ENCODE assay signal across 22 mouse cellular contexts in genomic region chr3:19824904-19825303, GRCm38 (mm10).
A peak's percentile ranks its signal among the peaks of the same experiment; 100 is the strongest.
DNase-seq lines count a peak whose midpoint lies in the region; ATAC-seq lines count a peak whose summit lies in the region.
"Had no signal": no experiment of that assay in that cellular context is flagged by ENCODE, and none has a peak within 500 bp of the region (broad histone marks: within the 10 kb centered on the region; RNA-seq: fewer than 3 reads in every experiment).

No protein-coding gene starts in this region.

- no peaks in the 10 kb centered on the region; the same call in 1 of the 2 replicates for H3K4me1 ChIP-seq in forebrain, embryonic 10.5 days

- no peak overlapping the region for H3K4me3 ChIP-seq in forebrain, embryonic 10.5 days

- H3K9me3 ChIP-seq in forebrain, embryonic 10.5 days = no peaks in the 10 kb centered on the region
- H3K9me3 ChIP-seq: G1E had no signal

- H3K27ac ChIP-seq in forebrain, embryonic 10.5 days = no peak overlapping the region

- no peaks in the 10 kb centered on the region for H3K27me3 ChIP-seq in forebrain, embryonic 10.5 days (ENCODE audit: poor library complexity, severe bottlenecking)
- H3K27me3 ChIP-seq: CH12.LX had no signal

- peak; percentile 91 for ATAC-seq in frontal cortex, adult (ENCODE audit: low TSS enrichment)
- ATAC-seq: activated CD4-positive, CD25-positive, alpha-beta regulatory T cell, adult 4 months; CD4-positive, CD25-positive, alpha-beta regulatory T cell, adult 4 months; Patski had no signal

- H3K36me3 ChIP-seq in forebrain, embryonic 10.5 days (replicated peaks) = no peaks in the 10 kb centered on the region
- H3K36me3 ChIP-seq: G1E had no signal

- 84% methylated on average over 1 of the region's 1 CpGs for WGBS in forebrain, embryonic 10.5 days

- no peak for DNase-seq in frontal cortex, postnatal 14 days (ENCODE audit: low spot score in 2 of 2)
- peak; percentile 22 for DNase-seq in brain, adult 2 months (ENCODE audit: low read depth, low spot score)
- DNase-seq in telencephalon, adult 2 months (ENCODE audit: low read depth, low spot score) = peak; percentile 26
- DNase-seq in forebrain, embryonic 10.5 days (ENCODE audit: extremely low spot score, low spot score) = no peak
- DNase-seq in cerebellum, postnatal 25 days = no peak
- DNase-seq: adrenal gland, adult 2 months; adrenal gland, adult 8-10 months; adrenal gland, postnatal 10 days; adrenal gland, postnatal 14 days; adrenal gland, postnatal 25 days; adrenal gland, postnatal 36 days; B cell, adult 2 months; cerebellum, adult 11 months; cerebellum, adult 11-12 months; cerebellum, adult 18-20 months; cerebellum, adult 2 months had no signal

Comparison
In these comparisons a context has a peak if more than half of its experiments do, and no peak if none do; other contexts are left out.
1. DNase-seq: peak in brain, adult 2 months (single experiment) and telencephalon, adult 2 months (single experiment); none in frontal cortex, postnatal 14 days (0 of 2), forebrain, embryonic 10.5 days (single experiment) and cerebellum, postnatal 25 days (0 of 2).